Mouse (Mus musculus) heart, embryonic 13.5 days (tissue): Measurements from ENCODE around the gene Atp8a2. TPM values are rescaled to one million over a fixed set of nuclear protein-coding genes. Genes with fewer than 3 reads are reported as not detected.
A peak's percentile ranks its signal among the peaks of the same experiment; 100 is the strongest.
"Not testable (repeated sequence)": the region's sequence is repeated elsewhere in the genome, so short reads cannot be mapped to it uniquely, and the experiment has no call there.

Source experiments
- ATAC-seq: fragments of 200-750 bp; cut with Nextera tagmentation; 2 replicates; pipeline ENCODE4 v1.8.0; 2017; ENCODE audit warnings: moderate TSS enrichment; ENCODE audit not compliant: insufficient number of reproducible peaks, low FRiP score, low TSS enrichment; ENCODE audit errors: extremely low read depth
- H3K27ac ChIP-seq: fragments of 300-500 bp; sonication (generic); replicated peaks from 2 replicates; pipeline ENCODE4 v1.5.1; 2015; ENCODE audit warnings: moderate library complexity, mild to moderate bottlenecking, inconsistent platforms
- H3K27me3 ChIP-seq: fragments of 300-500 bp; sonication (generic); replicated peaks from 2 replicates; pipeline ENCODE4 v1.6.1; 2015; ENCODE audit warnings: mild to moderate bottlenecking, inconsistent platforms
- H3K36me3 ChIP-seq: fragments of 300-500 bp; sonication (generic); 2 replicates; pipeline ENCODE4 v1.6.1; 2015; ENCODE audit warnings: mild to moderate bottlenecking, inconsistent platforms
- H3K4me1 ChIP-seq: fragments of 300-500 bp; sonication (generic); 2 replicates; pipeline ENCODE4 v1.6.1; 2015; ENCODE audit warnings: inconsistent platforms
- H3K4me2 ChIP-seq: fragments of 300-500 bp; sonication (generic); 2 replicates; pipeline ENCODE4 v1.6.1; 2015; ENCODE audit warnings: inconsistent platforms, mild to moderate bottlenecking, moderate library complexity
- H3K4me3 ChIP-seq: fragments of 300-500 bp; sonication (generic); 2 replicates; pipeline ENCODE4 v1.5.1; 2015; ENCODE audit warnings: moderate library complexity, mild to moderate bottlenecking, inconsistent platforms
- H3K9ac ChIP-seq: fragments of 300-500 bp; sonication (generic); 2 replicates; pipeline ENCODE4 v1.6.1; 2015; ENCODE audit warnings: inconsistent platforms, mild to moderate bottlenecking, moderate library complexity
- H3K9me3 ChIP-seq: fragments of 300-500 bp; sonication (generic); 2 replicates; pipeline ENCODE4 v1.6.1; 2016; ENCODE audit warnings: inconsistent platforms
- WGBS: fragments of 180-500 bp; shearing (Covaris S2); methylation state at CpG from one replicate; pipeline ENCODE4 v1.1.7; 2015; ENCODE audit warnings: mixed read lengths; 5-methylcytosine and 5-hydroxymethylcytosine counted together
- polyA plus RNA-seq: library from polyadenylated mRNA; unstranded; fragments of >200 nt; fragmentation: Nextera tagmentation; extraction: Ambion mirVana; gene quantifications from 2 replicates; pipeline ENCODE4 v1.2.1, GENCODE M21; 2015

Atp8a2 gene
- polyA plus RNA-seq, 1 experiment from 2014 or later, result 6.7 TPM

DNA sequence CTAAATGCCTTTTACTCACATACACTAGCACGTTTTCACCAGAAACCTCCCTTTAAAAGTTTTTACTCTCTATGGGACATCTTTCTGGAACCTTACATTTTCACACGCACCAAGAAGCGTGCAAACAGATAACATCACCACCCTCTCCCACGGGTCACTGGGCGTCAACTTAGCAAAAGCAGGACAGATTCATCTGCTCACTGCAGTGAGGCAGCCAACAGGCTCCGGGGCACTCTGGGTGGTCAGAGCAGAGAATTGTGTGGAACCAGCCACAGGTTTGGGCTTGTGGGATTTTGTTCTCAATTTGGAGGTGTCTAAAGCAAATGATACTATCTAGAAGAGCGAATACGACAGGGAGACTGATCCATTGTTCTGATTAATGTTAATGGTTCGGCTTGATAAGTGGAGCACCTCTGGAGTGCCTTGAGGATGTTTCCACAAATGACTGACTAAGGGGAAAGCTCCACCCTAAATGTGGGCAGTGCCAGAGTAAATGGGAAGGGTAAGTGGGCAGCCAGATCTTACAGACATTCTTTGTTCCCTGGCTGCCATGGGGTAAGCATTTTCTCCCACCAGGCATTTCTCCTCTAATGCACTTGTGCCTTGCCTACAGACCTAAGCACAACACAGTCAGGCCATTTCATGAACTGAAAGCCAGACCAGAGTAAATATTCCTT is 236.6 kb downstream of the Atp8a2 start:
- Histone ChIP-seq H3K27ac (no peak overlapping the region), H3K4me2 (no peak overlapping the region), H3K9me3 (no peaks in the 10 kb centered on the region), H3K27me3 (no peaks in the 10 kb centered on the region), H3K4me1 (peaks cover 18% of the 10 kb centered on the region), H3K4me3 (no peak overlapping the region), H3K36me3 (no peaks in the 10 kb centered on the region), H3K9ac (no peak overlapping the region)
- WGBS, result 50% methylated on average over 9 of the region's 9 CpGs
- no peak for ATAC-seq

DNA sequence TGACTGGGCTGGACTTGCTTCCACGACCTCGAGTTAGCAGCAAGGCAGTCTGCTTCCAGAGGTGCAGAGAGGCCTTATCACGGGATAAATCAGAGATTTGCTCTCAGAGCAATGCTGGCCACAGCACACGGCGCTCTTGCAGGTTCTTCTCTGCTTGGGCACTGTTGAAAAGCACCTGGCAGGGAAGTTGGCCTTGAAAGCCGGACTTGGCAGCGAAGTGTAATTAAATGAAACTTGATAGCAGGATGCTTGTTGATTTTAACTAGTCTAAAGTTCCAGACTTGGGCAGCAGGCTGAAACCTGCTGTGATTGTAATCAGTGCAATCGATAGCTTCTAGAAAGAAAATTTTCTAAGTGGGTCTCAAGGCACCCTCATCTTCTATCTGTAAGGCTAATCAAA is 237.3 kb downstream of the Atp8a2 start:
- Histone ChIP-seq H3K27ac (no peak overlapping the region), H3K4me3 (no peak overlapping the region), H3K9ac (no peak overlapping the region), H3K9me3 (no peaks in the 10 kb centered on the region), H3K36me3 (no peaks in the 10 kb centered on the region), H3K27me3 (no peaks in the 10 kb centered on the region), H3K4me1 (peaks cover 18% of the 10 kb centered on the region), H3K4me2 (no peak overlapping the region)
- no peak for ATAC-seq
- 43% methylated on average over 8 of the region's 8 CpGs for WGBS

DNA sequence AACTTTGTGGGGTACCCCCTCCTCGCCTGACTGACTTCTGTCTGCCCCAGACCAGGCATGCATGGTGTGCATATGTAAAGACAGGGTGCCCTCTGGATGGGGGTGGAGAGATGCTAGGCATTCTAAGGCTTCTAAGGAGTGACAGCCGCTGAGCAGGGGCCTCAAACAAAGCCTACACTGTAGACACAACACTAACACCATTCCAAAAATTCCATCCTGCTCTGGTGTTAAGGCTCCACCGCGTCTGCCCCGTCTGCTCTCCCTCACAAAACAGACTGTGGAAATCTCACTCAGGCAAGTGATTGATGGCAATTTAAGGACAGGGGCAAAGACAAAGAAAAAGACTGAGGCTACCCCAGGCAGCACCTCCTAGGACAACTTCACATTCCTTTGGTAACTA is 247.0 kb downstream of the Atp8a2 start:
- no peaks in the 10 kb centered on the region for H3K36me3 ChIP-seq
- H3K4me1 ChIP-seq, result peaks cover 21% of the 10 kb centered on the region
- no peak overlapping the region for H3K9ac ChIP-seq
- WGBS, result 7% methylated on average over 5 of the region's 5 CpGs
- H3K4me3 ChIP-seq, result no peak overlapping the region
- H3K27ac ChIP-seq, result peak overlapping the region; percentile 69
- ATAC-seq, result no peak
- no peaks in the 10 kb centered on the region for H3K27me3 ChIP-seq
- H3K4me2 ChIP-seq, result peak overlapping the region; percentile 29; the same call in 1 of the 2 replicates
- H3K9me3 ChIP-seq, result no peaks in the 10 kb centered on the region

DNA sequence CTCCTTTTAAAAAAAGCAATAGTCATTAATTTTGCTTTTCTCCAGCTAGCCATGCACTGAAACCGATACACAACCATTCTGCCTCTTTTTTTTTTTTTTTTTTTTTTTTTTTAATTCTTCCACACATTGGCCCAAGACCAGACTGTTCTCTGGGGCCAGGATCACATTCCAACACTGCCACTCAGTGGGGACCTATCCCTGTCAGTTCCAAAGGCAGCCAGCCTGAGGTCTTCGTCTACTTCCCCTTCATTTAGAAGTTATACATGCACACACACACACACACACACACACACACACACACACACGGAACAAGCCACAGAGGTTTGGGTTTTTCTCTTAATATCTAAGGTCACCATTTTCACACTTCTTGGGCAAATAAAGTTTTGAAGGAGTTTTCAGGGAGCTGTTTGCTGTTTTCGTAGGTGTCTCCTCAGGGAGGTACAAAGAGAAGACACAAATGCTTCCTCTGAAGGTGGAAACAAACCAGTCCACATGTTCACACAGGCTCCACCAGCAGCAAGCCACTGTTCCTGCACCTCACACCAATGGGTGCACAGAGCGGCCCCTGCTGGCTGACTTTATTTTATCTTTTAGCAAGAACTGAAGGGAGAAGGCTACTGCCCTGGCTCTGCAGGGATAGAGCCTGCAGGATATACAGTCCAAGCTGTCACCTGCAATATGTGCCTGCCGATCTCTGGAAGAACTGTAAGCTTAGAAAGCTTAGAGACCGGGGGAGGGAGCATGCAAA is 253.9 kb downstream of the Atp8a2 start:
- no peak overlapping the region for H3K4me2 ChIP-seq
- WGBS, result 20% methylated on average over 7 of the region's 7 CpGs
- no peak; the same call in 1 of the 2 replicates for ATAC-seq

DNA sequence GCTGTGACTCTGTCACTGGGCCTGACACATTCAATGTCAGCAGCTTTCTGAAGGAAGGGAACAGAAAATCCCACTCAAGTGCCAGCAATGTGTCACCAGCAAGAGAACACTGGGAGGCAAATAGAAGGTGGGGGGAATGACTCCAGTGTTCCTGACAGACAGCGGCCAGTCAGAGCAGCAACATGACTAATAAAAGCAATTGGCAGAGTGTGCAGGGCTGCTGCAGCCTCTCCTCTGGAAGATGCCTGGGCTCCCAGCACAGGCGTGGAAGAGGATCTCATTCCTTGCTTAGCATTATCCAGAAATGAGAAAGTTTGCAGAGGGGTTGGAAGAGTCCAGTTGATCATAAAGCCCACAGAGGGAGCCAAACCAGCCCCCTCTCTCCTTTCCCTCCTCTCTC is 254.8 kb downstream of the Atp8a2 start:
- Histone ChIP-seq H3K9ac (no peak overlapping the region), H3K27ac (0 out of 2 replicates have a peak overlapping the region, but pooled peaks have one; percentile 12), H3K9me3 (no peaks in the 10 kb centered on the region), H3K36me3 (no peaks in the 10 kb centered on the region), H3K27me3 (peaks cover 6% of the 10 kb centered on the region; the same call in 1 of the 2 replicates), H3K4me1 (peaks cover 19% of the 10 kb centered on the region), H3K4me3 (no peak overlapping the region), H3K4me2 (no peak overlapping the region)
- no peak for ATAC-seq
- whole genome bisulfite sequencing, result 35% methylated on average over 2 of the region's 2 CpGs

More for the DNA sequence above, 253.9 kb downstream of the Atp8a2 start:
- Histone ChIP-seq H3K4me1 (peaks cover 19% of the 10 kb centered on the region), H3K9ac (no peak overlapping the region), H3K4me3 (no peak overlapping the region), H3K9me3 (no peaks in the 10 kb centered on the region), H3K27ac (no peak overlapping the region; the same call in 1 of the 2 replicates), H3K36me3 (no peaks in the 10 kb centered on the region), H3K27me3 (peaks cover 6% of the 10 kb centered on the region; the same call in 1 of the 2 replicates)

DNA sequence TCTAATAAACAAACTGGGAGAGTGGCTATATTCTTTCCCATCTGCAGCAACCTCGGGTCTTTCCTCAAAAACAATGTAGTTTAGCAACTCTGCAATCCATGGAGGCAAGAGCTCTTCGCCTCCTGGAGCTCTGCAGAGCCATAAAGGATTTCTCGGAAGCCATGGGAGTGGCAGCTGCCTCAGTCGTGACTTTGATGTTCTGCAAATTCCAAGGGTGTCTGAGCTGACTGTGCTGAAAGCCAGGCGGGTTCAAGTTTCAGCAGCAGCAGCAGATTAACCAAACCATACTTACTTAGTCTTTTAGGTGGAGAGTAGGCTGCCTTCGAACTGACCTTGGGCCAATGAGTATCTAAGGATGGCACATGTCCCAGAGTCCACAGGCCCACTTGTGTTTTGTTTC is 264.6 kb downstream of the Atp8a2 start:
- Histone ChIP-seq H3K4me3 (no peak overlapping the region), H3K4me2 (no peak overlapping the region), H3K36me3 (no peaks in the 10 kb centered on the region), H3K27ac (no peak overlapping the region), H3K9me3 (no peaks in the 10 kb centered on the region), H3K27me3 (0 out of 2 replicates have a peak, but pooled peaks cover 3% of the 10 kb centered on the region), H3K4me1 (peaks cover 23% of the 10 kb centered on the region), H3K9ac (no peak overlapping the region)
- WGBS, result 28% methylated on average over 6 of the region's 6 CpGs
- ATAC-seq, result no peak

DNA sequence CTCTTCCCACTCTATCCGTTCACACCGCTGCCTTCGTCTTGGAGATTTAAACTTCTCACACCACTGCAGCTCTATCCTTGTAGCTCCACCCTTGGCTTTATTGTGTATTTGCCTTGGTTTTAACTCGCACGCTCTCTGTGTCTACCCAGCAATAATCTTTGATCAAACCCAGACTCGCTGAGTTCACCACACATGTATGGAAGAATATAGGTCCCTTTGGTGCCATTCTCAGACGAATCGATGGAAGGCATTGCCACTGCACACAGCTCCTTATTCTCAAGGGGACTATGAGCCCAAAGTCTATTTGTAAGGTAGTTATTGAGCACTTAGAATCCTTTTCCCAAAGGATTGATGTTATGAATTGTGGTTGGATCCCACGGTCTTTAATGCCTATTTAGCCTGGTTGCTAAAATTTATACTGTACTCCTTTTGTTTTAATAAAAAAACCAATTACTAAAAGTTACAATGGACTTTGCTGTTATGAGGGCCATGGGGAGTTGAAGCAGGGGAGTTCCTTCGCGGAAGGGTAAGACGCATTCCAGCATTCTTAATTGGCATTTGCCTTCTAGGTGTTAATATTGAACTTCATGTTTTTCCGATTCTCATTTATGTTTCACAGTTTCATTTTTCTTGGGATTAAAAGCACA is 265.4 kb downstream of the Atp8a2 start:
- Histone ChIP-seq H3K4me2 (no peak overlapping the region), H3K36me3 (no peaks in the 10 kb centered on the region), H3K4me1 (peaks cover 23% of the 10 kb centered on the region), H3K27ac (no peak overlapping the region), H3K9me3 (no peaks in the 10 kb centered on the region), H3K9ac (no peak overlapping the region), H3K4me3 (no peak overlapping the region), H3K27me3 (0 out of 2 replicates have a peak, but pooled peaks cover 3% of the 10 kb centered on the region)
- WGBS, result 90% methylated on average over 13 of the region's 13 CpGs
- no peak for ATAC-seq

DNA sequence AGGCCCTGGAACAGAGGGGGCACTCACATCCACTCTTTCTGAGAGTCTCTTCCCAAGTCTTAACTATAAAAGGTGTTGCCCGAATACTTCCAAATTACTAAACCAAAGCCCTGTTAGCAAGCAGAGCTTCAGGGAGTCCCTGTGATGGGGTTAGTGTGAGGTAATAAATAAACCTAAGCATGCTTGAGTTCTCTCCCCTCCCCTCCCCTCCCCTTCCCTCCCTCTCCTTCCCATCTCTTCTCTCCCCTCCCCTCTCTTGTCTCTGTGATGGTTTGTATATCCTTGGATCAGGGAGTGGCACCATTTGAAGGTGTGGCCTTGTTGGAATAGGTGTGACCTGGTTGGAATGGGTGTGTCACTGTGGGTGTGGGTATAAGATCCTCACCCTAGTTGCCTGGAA is 267.8 kb downstream of the Atp8a2 start:
- H3K9me3 ChIP-seq, H3K27ac ChIP-seq, H3K4me2 ChIP-seq, ATAC-seq, H3K27me3 ChIP-seq, H3K36me3 ChIP-seq, H3K9ac ChIP-seq, H3K4me3 ChIP-seq: not testable (repeated sequence)
- WGBS, result 93% methylated on average over 1 of the region's 1 CpGs
- peaks cover 17% of the 10 kb centered on the region for H3K4me1 ChIP-seq

DNA sequence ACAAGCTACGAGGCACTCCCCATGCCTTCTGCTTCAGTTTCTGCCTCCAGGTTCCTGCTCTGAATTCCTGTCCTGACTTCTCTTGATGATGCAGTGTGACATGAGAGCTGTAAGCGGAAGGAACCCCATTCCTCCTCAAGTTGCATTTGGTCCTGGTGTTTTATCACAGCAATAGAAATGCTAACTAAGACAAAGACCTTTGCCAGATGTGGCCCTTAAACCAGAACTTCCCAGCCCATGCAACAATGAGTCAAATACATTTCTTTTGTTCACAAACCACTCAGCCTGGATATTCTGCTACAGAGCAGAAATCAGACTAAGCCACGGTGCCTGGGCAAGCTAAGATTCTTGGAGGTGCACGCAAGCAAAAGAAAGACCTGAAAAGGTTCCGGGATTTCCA is 268.2 kb downstream of the Atp8a2 start:
- no peaks in the 10 kb centered on the region for H3K9me3 ChIP-seq
- no peak overlapping the region for H3K27ac ChIP-seq
- H3K4me3 ChIP-seq, result no peak overlapping the region
- 82% methylated on average over 5 of the region's 5 CpGs for WGBS
- H3K9ac ChIP-seq, result no peak overlapping the region
- H3K36me3 ChIP-seq, result no peaks in the 10 kb centered on the region
- 0 out of 2 replicates have a peak, but pooled peaks cover 3% of the 10 kb centered on the region for H3K27me3 ChIP-seq
- ATAC-seq, result no peak
- peaks cover 16% of the 10 kb centered on the region for H3K4me1 ChIP-seq
- no peak overlapping the region for H3K4me2 ChIP-seq

DNA sequence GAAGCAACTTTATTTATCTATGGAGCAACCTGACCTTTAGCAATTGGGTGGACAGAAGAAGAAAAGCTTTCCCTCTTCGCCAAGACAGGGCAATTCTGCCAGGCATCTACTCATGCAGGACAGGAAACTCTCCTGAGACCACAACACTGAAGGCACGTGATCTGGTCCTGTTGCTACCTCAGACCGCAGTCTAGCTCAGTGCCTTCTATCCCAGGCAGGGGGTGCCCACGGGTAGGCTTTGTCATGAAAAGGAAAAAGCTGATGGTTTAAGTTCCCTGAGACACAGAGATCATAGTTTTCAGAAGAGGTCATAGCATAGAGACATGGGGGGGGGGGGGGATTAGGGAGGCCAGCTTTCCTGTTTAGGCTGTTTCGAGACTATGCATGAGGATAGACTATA is 269.2 kb downstream of the Atp8a2 start:
- Histone ChIP-seq H3K4me2 (no peak overlapping the region), H3K36me3 (no peaks in the 10 kb centered on the region), H3K9me3 (no peaks in the 10 kb centered on the region), H3K4me1 (peaks cover 16% of the 10 kb centered on the region), H3K27ac (no peak overlapping the region), H3K27me3 (peaks cover 8% of the 10 kb centered on the region; the same call in 1 of the 2 replicates), H3K4me3 (no peak overlapping the region), H3K9ac (no peak overlapping the region)
- WGBS, result 65% methylated on average over 5 of the region's 5 CpGs
- ATAC-seq, result no peak

DNA sequence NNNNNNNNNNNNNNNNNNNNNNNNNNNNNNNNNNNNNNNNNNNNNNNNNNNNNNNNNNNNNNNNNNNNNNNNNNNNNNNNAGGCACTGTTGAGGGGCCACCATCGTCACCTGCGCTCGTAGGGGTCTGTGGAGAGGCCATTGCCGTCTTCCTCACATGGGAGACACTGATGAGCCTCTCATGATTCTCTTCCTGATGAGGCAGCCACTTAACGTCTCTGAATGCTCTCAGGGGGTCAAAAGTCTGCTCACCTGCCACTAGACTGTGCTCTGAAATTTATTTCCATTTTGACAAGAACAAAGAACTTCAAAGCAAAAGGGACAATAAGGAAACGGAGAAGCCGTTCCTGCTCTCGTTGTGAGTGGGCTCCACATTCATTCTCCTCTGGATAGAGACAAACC is 277.1 kb downstream of the Atp8a2 start:
- Histone ChIP-seq H3K27ac (no peak overlapping the region), H3K4me1 (peaks cover 5% of the 10 kb centered on the region), H3K27me3 (peaks cover 15% of the 10 kb centered on the region), H3K4me3 (no peak overlapping the region), H3K9me3 (no peaks in the 10 kb centered on the region), H3K4me2 (no peak overlapping the region), H3K9ac (no peak overlapping the region), H3K36me3 (no peaks in the 10 kb centered on the region)
- ATAC-seq, result no peak
- 79% methylated on average over 8 of the region's 8 CpGs for WGBS
